Mouse (Mus musculus): ENCODE results near the gene Tssk1. TPM values are rescaled to one million over a fixed set of nuclear protein-coding genes. Genes with fewer than 3 reads are reported as not detected.

Tssk1 gene
- 0.05 and 0.10 TPM in 2 replicates for polyA plus RNA-seq (2015; fragmentation: Nextera tagmentation; extraction: Ambion mirVana)

GRCm38 (mm10) chr16:17893923-17894322 lies at the start of gene Tssk1:
Gene Tssk1, plus strand, starts transcription at chr16:17894223.
- peaks cover 20% of the 10 kb centered on the region for H3K36me3 ChIP-seq
- no peak for ATAC-seq (ENCODE audit: low FRiP score)
- H3K27ac ChIP-seq, result no peak within 1 kb of the TSS
- H3K27me3 ChIP-seq, result no peaks in the 10 kb centered on the region
- no peak within 1 kb of the TSS for H3K9ac ChIP-seq
- no peaks in the 10 kb centered on the region for H3K9me3 ChIP-seq
- no peak within 1 kb of the TSS for H3K4me3 ChIP-seq
- WGBS, result 84% methylated on average over 2 of the region's 2 CpGs
- H3K4me2 ChIP-seq, result no peak within 1 kb of the TSS
- peaks cover 26% of the 10 kb centered on the region for H3K4me1 ChIP-seq (replicated peaks)

GRCm38 (mm10) chr16:17848431-17848830 lies 45.6 kb upstream of the Tssk1 start:
- H3K27ac ChIP-seq, result peak overlapping the region; percentile 82

GRCm38 (mm10) chr16:17848928-17849327 lies 45.1 kb upstream of the Tssk1 start:
- Histone ChIP-seq H3K4me2 (no peak overlapping the region), H3K9ac (0 out of 2 replicates have a peak overlapping the region, but pooled peaks have one; percentile 49), H3K27ac (peak overlapping the region; percentile 82), H3K9me3 (no peaks in the 10 kb centered on the region), H3K4me3 (no peak overlapping the region), H3K36me3 (peaks cover 88% of the 10 kb centered on the region), H3K4me1 (replicated peaks) (no peaks in the 10 kb centered on the region), H3K27me3 (no peaks in the 10 kb centered on the region)
- 40% methylated on average over 1 of the region's 1 CpGs for WGBS
- ATAC-seq (ENCODE audit: low FRiP score), result peak; percentile 54

More at GRCm38 (mm10) chr16:17848431-17848830, 45.6 kb upstream of the Tssk1 start:
- Histone ChIP-seq H3K9me3 (no peaks in the 10 kb centered on the region), H3K4me1 (replicated peaks) (no peaks in the 10 kb centered on the region), H3K27me3 (no peaks in the 10 kb centered on the region), H3K4me3 (no peak overlapping the region), H3K9ac (peak overlapping the region; percentile 49; the same call in 1 of the 2 replicates), H3K4me2 (no peak overlapping the region), H3K36me3 (peaks cover 89% of the 10 kb centered on the region)
- 97% methylated on average over 6 of the region's 6 CpGs for WGBS
- peak; percentile 40 for ATAC-seq (ENCODE audit: low FRiP score)

GRCm38 (mm10) chr16:17849486-17849885 lies 44.5 kb upstream of the Tssk1 start:
- no peaks in the 10 kb centered on the region for H3K27me3 ChIP-seq
- peaks cover 88% of the 10 kb centered on the region for H3K36me3 ChIP-seq
- H3K27ac ChIP-seq, result no peak overlapping the region
- ATAC-seq (ENCODE audit: low FRiP score), result no peak; the same call in 1 of the 2 replicates
- no peak overlapping the region for H3K4me2 ChIP-seq
- H3K4me1 ChIP-seq (replicated peaks), result no peaks in the 10 kb centered on the region
- WGBS, result 89% methylated on average over 6 of the region's 6 CpGs
- no peak overlapping the region for H3K9ac ChIP-seq
- no peak overlapping the region for H3K4me3 ChIP-seq
- no peaks in the 10 kb centered on the region for H3K9me3 ChIP-seq

DNA sequence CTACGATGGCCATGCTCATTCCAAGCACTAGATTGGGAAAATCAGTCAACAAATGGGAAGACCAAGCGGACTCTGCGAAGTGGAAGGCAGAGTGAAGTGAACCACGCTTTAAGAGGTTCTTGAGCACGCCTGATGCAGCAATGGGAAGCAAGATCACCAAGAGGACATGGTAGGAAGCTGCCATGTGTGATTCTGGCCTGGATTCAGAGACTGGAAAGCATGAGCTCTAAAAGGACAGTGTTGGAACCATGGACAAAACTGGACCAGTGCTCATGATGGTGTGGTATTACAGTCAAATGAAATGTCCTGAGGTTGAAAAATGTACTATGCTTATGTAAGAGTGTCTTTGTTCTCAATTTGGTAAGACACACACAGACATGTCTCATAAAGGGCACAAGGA lies 42.7 kb upstream of the Tssk1 start:
- Histone ChIP-seq H3K4me1 (replicated peaks) (no peaks in the 10 kb centered on the region), H3K4me3 (no peak overlapping the region), H3K36me3 (peaks cover 86% of the 10 kb centered on the region), H3K9me3 (no peaks in the 10 kb centered on the region), H3K27me3 (no peaks in the 10 kb centered on the region), H3K27ac (no peak overlapping the region), H3K9ac (no peak overlapping the region), H3K4me2 (no peak overlapping the region)
- 97% methylated on average over 5 of the region's 5 CpGs for WGBS
- ATAC-seq (ENCODE audit: low FRiP score), result no peak

- Histone ChIP-seq H3K4me2 (no peak overlapping the region), H3K36me3 (peaks cover 86% of the 10 kb centered on the region), H3K4me1 (replicated peaks) (no peaks in the 10 kb centered on the region), H3K27me3 (no peaks in the 10 kb centered on the region), H3K9me3 (no peaks in the 10 kb centered on the region), H3K4me3 (no peak overlapping the region), H3K27ac (no peak overlapping the region), H3K9ac (no peak overlapping the region)
- WGBS, result 90% methylated on average over 1 of the region's 1 CpGs
- no peak for ATAC-seq (ENCODE audit: low FRiP score)
Observed at GRCm38 (mm10) chr16:17851860-17852259, 42.2 kb upstream of the Tssk1 start.

GRCm38 (mm10) chr16:17853263-17853662 lies 40.8 kb upstream of the Tssk1 start:
- no peak overlapping the region for H3K4me2 ChIP-seq
- H3K9ac ChIP-seq, result no peak overlapping the region
- 90% methylated on average over 2 of the region's 2 CpGs for WGBS
- no peaks in the 10 kb centered on the region for H3K27me3 ChIP-seq
- no peak for ATAC-seq (ENCODE audit: low FRiP score)
- no peaks in the 10 kb centered on the region for H3K4me1 ChIP-seq (replicated peaks)
- no peaks in the 10 kb centered on the region for H3K9me3 ChIP-seq
- H3K4me3 ChIP-seq, result no peak overlapping the region
- H3K36me3 ChIP-seq, result peaks cover 88% of the 10 kb centered on the region
- H3K27ac ChIP-seq, result no peak overlapping the region

GRCm38 (mm10) chr16:17857157-17857556 lies 36.9 kb upstream of the Tssk1 start:
- no peaks in the 10 kb centered on the region for H3K27me3 ChIP-seq
- H3K4me3 ChIP-seq, result no peak overlapping the region
- 92% methylated on average over 7 of the region's 7 CpGs for whole genome bisulfite sequencing
- H3K36me3 ChIP-seq, result peaks cover 77% of the 10 kb centered on the region
- H3K27ac ChIP-seq, result no peak overlapping the region
- H3K4me1 ChIP-seq (replicated peaks), result no peaks in the 10 kb centered on the region
- no peak overlapping the region for H3K9ac ChIP-seq
- no peak overlapping the region for H3K4me2 ChIP-seq
- H3K9me3 ChIP-seq, result no peaks in the 10 kb centered on the region
- no peak for ATAC-seq (ENCODE audit: low FRiP score)

GRCm38 (mm10) chr16:17858592-17858991 lies 35.4 kb upstream of the Tssk1 start:
- Histone ChIP-seq H3K9me3 (no peaks in the 10 kb centered on the region), H3K9ac (no peak overlapping the region), H3K4me3 (no peak overlapping the region), H3K4me2 (no peak overlapping the region), H3K36me3 (peaks cover 66% of the 10 kb centered on the region), H3K27ac (no peak overlapping the region), H3K4me1 (replicated peaks) (no peaks in the 10 kb centered on the region), H3K27me3 (no peaks in the 10 kb centered on the region)
- no peak for ATAC-seq (ENCODE audit: low FRiP score)

DNA sequence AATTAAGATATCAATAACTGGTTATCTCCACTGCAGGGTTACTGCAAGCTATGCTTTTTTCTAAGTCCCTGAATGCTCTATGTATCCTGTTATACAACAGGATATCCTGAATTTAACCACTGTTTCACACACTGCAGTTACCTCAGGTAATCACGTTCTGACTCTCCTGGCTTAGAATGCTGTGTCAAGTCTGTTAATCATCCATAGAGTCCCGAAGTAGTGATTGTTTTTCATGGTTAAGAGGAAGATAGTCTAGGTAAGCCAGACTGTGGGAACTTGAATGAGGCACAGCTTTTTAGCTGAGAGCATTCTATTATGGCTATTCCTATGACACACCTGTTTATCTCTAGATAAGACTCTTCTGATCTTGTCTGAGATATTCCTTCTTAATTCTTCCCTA lies 28.7 kb upstream of the Tssk1 start:
- Histone ChIP-seq H3K9ac (no peak overlapping the region), H3K4me2 (no peak overlapping the region), H3K36me3 (peaks cover 35% of the 10 kb centered on the region), H3K4me1 (replicated peaks) (no peaks in the 10 kb centered on the region), H3K9me3 (no peaks in the 10 kb centered on the region), H3K4me3 (no peak overlapping the region), H3K27ac (no peak overlapping the region), H3K27me3 (no peaks in the 10 kb centered on the region)
- 95% methylated on average over 2 of the region's 2 CpGs for WGBS
- ATAC-seq (ENCODE audit: low FRiP score), result no peak

GRCm38 (mm10) chr16:17865770-17866169 lies 28.3 kb upstream of the Tssk1 start:
- 73% methylated on average over 6 of the region's 6 CpGs for WGBS
- Histone ChIP-seq H3K4me1 (replicated peaks) (no peaks in the 10 kb centered on the region), H3K9ac (no peak overlapping the region), H3K9me3 (no peaks in the 10 kb centered on the region), H3K27ac (no peak overlapping the region), H3K4me2 (no peak overlapping the region), H3K27me3 (no peaks in the 10 kb centered on the region), H3K4me3 (no peak overlapping the region), H3K36me3 (peaks cover 34% of the 10 kb centered on the region)
- ATAC-seq (ENCODE audit: low FRiP score), result no peak

- H3K4me1 ChIP-seq (replicated peaks), result no peaks in the 10 kb centered on the region
- no peaks in the 10 kb centered on the region for H3K27me3 ChIP-seq
- no peak overlapping the region for H3K4me2 ChIP-seq
- no peak overlapping the region for H3K4me3 ChIP-seq
- ATAC-seq (ENCODE audit: low FRiP score), result no peak
- no peak overlapping the region for H3K27ac ChIP-seq
- H3K9me3 ChIP-seq, result no peaks in the 10 kb centered on the region
- peaks cover 42% of the 10 kb centered on the region for H3K36me3 ChIP-seq
- 92% methylated on average over 5 of the region's 5 CpGs for WGBS
- H3K9ac ChIP-seq, result no peak overlapping the region
Observed at GRCm38 (mm10) chr16:17871248-17871647, 22.8 kb upstream of the Tssk1 start.

DNA sequence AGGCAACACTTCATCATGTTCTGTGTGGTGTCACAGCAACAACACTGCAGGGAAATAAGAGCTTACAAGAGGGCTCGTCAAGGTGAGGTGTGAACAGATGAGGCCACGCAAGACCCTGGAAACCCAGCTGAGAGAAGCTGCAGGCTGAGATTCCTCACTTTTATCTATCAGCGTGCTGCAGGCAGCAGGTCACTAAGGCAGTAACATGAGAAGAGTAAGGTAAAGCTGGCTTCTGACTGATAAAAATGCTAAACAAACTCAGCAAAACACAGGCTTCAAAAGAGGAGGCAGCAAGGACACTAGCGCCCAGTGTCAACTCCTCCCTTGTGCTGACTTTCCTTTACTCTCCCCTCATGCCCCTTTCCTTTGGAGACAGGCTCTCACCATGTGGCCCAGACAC lies 21.0 kb upstream of the Tssk1 start:
- no peaks in the 10 kb centered on the region for H3K27me3 ChIP-seq
- no peak overlapping the region for H3K4me2 ChIP-seq
- no peak for ATAC-seq (ENCODE audit: low FRiP score)
- 75% methylated on average over 4 of the region's 4 CpGs for WGBS
- H3K27ac ChIP-seq, result no peak overlapping the region
- no peaks in the 10 kb centered on the region for H3K4me1 ChIP-seq (replicated peaks)
- H3K9ac ChIP-seq, result peak overlapping the region; percentile 15; the same call in 1 of the 2 replicates
- H3K9me3 ChIP-seq, result no peaks in the 10 kb centered on the region
- peaks cover 45% of the 10 kb centered on the region for H3K36me3 ChIP-seq
- H3K4me3 ChIP-seq, result no peak overlapping the region
